Mouse (Mus musculus) megakaryocyte, adult 5-6 weeks (primary cell): ENCODE measurements at regions not wholly inside any gene's neighbourhood (a gene's known extent, or its start where the extent isn't known, plus 50 kb on each side); places are given as distances from the start of the nearest gene placed in this dataset.

Experiments used
- ATAC-seq: 2 replicates; pipeline ENCODE4 v1.8.0; 2016; ENCODE audit warnings: mild to moderate bottlenecking, inconsistent platforms; ENCODE audit not compliant: poor library complexity, severe bottlenecking

- ATAC-seq = no peak
Observed at GRCm38 (mm10) chr9:73173589-73174247, 60.5 kb downstream of the Rsl24d1 start.

DNA sequence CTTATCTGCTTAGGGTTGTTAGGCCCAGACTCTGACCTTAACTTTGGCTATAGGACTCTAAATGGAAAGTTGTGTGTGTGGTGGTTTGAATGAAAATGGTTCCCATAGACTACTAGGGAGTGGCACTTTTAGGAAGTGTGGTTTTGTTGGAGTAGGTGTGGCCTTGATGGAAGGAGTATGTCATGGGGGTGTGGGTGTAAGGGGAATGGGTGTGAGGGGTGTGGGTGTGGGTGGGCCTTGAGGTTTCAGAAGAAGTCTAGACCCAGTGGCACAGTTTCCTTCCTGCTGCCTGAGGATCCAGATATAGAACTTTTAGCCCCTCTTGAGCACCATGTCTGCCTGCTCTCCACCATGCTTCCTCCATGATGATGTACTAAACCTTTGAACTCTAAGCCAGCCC is 63.4 kb downstream of the Rsl24d1 start:
- ATAC-seq = peak; percentile 40; the same call in 1 of the 2 replicates

GRCm38 (mm10) chr9:73183356-73183755 is 70.1 kb downstream of the Rsl24d1 start:
- ATAC-seq = no peak

- no peak for ATAC-seq
Observed at GRCm38 (mm10) chr9:73184908-73185307, 71.7 kb downstream of the Rsl24d1 start.

DNA sequence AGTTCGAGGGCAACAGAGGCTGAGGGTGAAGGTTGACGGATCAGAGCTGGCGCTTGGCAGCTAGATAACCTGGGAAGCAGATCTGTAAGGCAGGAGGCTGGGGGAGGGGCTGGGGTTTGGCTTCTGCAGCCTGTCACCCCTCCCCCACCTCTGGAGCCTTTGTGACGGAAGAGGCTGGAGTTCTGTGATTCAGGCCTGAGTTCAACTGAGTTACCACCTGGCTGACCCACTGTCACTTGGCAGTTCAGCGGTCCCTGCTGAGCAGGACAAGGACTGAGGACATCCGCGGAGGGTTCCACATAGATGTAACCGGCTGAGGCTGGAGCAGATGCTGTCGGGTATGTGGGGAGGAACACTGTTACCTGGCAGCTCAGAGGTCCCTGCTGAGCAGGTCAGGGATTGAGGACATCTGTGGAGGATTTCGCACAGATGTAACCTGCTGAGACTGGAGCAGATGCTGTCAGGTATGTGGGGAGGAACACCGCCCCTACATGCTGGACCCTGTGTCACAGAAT is 79.1 kb downstream of the Rsl24d1 start:
- no peak for ATAC-seq

DNA sequence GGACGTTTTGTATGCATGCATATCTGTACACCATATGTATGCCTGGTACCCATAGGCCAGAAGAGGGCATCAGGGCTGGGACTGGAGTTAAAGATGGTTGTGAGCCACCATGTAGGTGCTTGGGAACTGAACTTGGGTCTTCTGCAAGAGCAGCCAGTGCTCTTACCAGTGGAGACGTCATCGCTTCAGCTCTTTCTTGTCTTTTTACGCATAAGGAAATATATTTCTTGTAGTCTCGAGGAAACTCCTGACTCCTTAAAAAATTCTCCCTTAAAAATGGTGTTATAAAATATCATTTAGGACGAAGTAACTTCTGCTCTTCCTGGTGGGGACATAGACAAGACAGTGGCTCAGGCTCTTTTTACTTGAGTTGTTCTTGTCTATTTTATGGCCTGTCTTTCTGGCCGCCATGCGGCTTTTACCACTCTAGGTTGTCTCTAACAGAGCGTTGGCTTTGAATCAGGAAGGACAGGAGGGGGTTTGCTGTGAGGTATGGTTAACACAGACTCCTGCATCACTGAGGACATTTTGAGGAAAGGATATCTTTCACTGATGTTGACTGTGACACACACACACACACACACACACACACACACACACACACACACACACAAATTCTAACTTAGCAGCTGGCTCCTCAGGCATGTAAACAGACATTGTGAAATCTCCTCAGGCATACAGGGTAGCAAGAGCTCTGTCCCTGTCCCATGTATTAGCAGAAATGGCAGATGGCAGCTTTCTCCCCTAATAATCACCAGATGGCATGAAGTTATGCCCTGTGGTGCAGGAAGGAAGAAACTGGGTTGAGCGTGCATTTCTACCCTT is 85.2 kb downstream of the Rsl24d1 start:
- no peak for ATAC-seq

DNA sequence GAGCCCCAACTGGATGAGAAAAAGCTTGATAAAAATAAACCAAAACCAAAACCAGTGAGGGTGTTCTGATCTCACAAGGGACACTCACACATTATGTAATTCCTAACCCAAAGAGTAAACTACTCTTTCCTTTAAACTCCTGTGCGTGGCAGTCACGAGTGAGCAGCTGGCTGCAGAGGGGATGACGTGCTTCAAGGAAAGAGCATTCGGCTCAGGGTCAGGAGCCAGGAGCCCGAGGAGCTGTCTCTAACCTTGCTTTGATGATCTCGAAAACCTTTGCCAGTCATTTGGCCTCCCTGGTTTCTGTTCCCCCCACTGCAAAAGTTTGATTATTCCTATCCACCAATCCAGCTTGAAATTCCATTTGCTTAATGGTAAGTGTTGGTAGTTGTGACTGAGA is 109.9 kb downstream of the Rsl24d1 start:
- no peak for ATAC-seq

DNA sequence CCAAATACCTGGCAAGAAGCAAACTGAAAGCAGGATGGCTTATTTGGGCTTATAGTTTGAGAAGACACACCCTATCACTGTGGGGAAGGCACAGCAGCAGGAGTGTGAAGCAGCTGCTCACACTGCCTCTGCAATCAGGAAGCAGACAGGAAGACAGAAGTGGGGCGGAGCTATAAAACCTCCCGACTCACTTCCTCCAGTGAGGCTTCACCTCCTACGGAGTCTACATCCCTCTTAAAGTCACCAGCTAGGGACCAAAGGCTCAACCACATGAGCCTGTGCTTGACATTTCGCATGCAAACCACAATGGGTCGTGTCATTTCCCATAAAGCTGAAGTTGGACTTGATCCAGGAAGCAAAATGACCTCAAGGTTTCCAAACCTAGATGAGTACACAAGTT is 127.0 kb downstream of the Rsl24d1 start:
- peak; percentile 99 for ATAC-seq

DNA sequence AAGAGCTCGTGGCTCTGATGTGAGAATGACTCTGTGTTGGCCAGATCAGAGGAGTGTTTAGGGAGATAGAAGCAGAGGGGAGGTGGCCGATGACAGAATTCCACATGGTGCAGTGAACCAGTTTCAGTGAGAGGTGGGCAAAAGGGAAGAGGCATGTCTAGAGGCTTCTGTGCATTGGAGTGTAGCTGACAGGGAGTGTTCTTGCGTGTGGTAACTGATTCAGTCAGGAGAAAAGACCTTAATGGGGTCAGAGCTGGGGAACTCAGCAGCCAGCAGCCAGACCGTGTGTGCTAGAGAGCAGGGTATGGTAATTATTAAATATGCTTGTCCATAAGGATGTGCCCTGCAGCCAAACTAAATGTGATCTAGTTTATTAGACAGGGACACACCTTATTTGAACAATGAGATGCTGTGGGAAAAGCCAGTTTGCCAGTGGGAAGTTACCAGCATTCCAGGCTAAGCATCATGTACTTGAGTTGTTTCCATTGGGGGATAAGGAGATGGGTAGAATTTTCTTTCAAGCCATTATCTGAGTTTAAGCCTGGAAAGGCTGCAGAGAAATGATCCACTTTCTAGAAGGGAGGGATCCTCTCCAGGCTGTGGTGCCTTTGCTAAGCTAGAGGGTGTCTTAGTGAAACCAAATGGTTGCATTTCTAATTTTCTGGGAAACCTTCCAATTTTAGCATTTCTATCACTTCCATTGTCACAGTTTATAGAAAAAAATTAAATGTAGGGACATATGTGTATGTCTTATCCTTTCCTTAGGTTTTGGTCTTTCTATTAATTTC is 129.5 kb downstream of the Rsl24d1 start:
- ATAC-seq = no peak

GRCm38 (mm10) chr9:73244177-73244576 is 131.0 kb downstream of the Rsl24d1 start:
- no peak for ATAC-seq

- ATAC-seq = no peak
Observed at GRCm38 (mm10) chr9:73245524-73245923, 132.3 kb downstream of the Rsl24d1 start.

- no peak for ATAC-seq
Observed at GRCm38 (mm10) chr9:73258171-73258570, 144.9 kb downstream of the Rsl24d1 start.

DNA sequence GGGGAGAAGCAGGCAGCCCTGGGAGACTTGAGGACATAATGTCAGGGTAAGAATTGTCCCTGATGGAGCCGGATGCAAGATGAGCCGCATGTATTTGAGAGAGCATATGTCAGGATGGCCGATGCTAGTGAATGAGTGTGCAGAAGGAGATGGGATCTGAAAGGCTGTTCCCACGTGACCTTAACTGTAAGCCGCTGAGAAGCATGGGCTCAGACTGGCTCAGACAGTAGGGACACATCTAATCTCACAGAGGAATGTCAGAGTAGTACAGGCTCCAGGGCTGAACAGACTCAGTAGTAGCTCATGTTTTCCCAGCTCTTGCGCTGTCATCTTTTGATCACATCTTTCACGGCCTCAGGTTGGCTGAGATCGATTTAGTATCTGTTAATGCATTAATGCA is 145.4 kb downstream of the Rsl24d1 start:
- no peak for ATAC-seq

DNA sequence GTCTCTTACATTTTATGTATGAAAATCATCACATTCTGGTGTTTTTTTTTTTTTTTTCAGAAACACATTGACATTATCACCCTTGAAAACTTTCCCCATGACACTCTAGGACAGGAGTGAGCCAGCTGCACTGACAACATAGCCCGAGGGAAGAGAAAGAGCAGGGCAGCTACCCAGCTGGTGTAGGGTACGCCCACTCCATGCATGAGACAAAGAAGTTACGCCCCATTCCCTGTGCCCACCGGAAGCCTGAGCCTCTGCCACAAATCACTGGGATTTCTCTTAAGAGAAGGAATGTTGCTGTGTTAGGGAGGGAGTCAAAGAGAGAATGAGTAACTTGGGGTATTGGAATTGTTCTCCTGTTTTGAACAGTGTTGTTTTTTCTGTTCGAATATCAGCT is 149.5 kb downstream of the Rsl24d1 start:
- ATAC-seq = no peak

- ATAC-seq = no peak
Observed at GRCm38 (mm10) chr9:73270249-73270648, 157.0 kb downstream of the Rsl24d1 start.

DNA sequence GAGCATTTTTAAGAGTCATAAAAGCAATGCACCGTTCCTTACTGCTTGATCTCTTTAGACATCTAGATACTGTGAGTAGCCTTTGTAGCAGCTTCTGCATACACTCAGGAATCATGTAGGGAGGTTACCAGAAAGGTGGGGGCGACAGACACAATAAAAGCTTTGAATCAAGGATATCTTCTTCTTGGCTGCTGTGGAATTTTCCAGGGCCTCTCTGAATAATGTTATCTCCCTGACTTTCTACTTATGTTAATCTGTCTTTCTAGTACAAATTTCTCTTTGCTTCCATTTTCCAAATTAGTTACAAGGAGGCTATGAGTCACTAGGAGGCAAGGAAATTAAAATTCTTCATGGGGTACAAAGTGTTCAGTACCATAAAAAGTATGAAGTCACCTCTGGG is 159.4 kb downstream of the Rsl24d1 start:
- ATAC-seq = no peak

DNA sequence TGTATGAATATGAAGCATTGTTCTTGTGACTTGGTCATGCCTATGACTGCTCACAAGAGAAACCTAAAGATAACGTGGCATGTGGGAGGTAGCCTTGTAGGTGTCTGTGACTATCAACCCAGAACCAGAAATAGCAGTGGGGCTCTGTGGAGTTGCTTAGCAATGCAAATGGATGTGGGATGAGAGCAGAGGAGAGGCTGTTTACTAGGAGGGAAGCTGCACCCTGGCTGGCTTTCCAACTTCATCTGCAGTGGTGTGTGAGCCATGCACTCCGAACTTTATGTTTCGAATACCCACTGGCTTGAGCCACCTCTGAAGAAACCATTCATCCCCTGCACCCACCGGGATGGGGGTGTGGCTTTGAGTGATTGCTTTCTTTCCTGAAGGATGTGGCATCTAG is 160.5 kb downstream of the Rsl24d1 start:
- no peak for ATAC-seq

DNA sequence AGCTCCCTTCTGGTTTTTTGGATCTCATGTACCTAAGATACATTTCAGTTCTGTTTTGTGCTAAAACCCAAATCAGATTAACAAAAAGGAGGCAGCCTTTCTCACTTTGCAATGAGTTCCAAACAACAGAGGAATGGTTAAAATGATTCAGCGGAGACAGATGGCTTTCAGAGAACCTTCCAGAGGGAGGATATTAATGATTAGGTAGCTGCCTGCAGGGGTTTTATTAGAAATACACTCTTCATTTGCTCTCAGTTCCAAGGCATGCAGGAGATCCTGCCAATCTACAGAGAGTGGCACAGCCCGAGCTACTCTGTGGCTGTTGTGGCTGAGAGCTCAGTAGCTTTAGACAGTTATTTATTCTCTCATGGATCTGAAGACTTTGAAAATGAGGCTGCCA is 162.4 kb downstream of the Rsl24d1 start:
- no peak for ATAC-seq

DNA sequence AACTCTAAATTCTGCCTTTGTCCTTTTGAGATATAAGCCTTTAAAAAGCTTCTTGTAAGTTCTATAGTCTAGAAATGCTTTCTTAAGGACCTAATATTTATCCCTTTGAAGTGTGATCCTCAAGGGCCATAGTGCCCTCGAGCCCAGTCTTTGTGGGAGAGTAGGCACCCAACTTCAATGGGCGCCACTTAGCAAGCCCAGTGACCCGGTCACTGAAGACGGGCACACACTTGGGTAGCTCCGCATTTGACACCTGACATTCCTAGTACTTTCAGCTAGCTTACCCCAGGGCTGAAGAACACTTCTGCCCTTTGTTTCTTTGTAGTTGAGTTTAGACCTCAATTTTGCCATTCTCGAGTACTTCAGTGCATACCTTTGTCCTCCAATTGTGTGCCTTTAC is 182.1 kb downstream of the Rsl24d1 start:
- ATAC-seq = no peak

- no peak for ATAC-seq
Observed at GRCm38 (mm10) chr9:73302156-73302918, 189.1 kb downstream of the Rsl24d1 start.

GRCm38 (mm10) chr9:73317048-73317447 is 203.8 kb downstream of the Rsl24d1 start:
- peak; percentile 51 for ATAC-seq
